Mouse (Mus musculus): ENCODE measurements around the gene Prss8. TPM values are rescaled to one million over a fixed set of nuclear protein-coding genes. Genes with fewer than 3 reads are reported as not detected.
"Not testable (repeated sequence)": the region's sequence is repeated elsewhere in the genome, so short reads cannot be mapped to it uniquely, and the experiment has no call there.

Gene Prss8
- total RNA-seq, 1 experiment from 2014 or later, result not detected

- ATAC-seq (replicated peaks; ENCODE audit: low read depth, poor library complexity, severe bottlenecking), result no peak
Observed at GRCm38 (mm10) chr7:127898179-127898956, 31.5 kb downstream of the Prss8 start.

DNA sequence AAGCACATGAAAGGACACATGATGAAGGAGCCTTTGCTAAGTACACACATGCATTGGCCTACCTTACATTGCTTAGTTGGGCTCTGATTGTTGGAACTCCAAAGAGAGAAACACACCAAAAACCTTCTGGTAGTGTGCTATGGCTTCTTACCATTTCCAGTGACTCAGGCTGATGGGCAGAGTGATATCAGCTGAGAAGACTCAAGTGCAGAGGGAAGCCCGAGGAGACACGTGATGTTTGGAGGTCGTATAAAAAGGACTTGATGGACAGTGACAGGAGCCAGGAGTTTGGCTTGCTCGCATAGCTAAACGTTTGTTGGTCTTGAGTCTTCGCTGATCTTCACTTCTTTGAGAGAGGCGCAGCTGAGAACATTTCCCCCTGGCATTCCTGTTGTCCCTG is 32.4 kb downstream of the Prss8 start:
- ATAC-seq (replicated peaks; ENCODE audit: low read depth, poor library complexity, severe bottlenecking), result no peak

DNA sequence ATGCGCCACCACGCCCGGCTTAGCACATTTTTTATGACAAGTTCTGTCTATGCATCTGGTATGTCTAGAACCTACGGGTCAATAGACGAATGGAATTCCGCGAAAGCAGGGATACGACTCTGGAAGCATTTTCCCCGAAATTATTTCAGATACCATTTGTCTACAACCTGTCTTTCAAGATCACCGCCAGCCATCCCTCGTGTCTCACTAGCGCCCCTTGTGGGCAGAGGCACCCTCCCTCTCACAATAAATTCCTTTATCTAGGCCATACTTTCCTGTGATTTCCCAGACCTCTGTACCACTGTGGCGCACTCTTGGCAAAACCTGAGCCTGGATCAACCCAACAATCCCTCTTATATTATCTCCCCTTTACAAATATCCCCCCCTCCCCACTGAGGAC is 33.5 kb downstream of the Prss8 start:
- no peak for ATAC-seq (replicated peaks; ENCODE audit: low read depth, poor library complexity, severe bottlenecking)

GRCm38 (mm10) chr7:127895891-127896290 is 34.0 kb downstream of the Prss8 start:
- not testable (repeated sequence) for ATAC-seq (replicated peaks; ENCODE audit: low read depth, poor library complexity, severe bottlenecking)

DNA sequence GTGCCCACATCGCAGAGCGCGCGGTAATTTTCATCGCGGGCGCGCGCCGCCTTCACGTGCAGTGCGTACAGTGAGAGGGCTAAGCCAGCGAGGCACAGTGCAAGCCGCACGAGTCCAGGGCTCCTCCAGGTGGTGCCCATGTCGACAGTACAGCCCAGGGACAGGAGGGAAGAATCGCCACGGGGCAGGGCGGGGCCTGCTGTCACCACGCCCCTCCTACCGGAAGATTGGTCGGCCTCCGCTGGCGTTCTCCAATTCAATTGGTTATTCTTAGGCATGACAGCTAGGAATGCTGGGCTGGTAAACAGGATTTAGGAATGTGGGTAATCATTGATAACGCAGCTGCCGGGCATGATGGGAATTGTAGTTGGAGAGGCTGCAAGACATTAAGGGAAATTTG is 34.5 kb downstream of the Prss8 start, which contains the start of the genes Gm21974 and Vkorc1:
Gm21974 (minus strand) TSS at position 13 of the 400 bp plus-strand sequence.
Vkorc1 (minus strand) TSS at position 176 of the 400 bp plus-strand sequence.
- peak; percentile 95 for ATAC-seq (replicated peaks; ENCODE audit: low read depth, poor library complexity, severe bottlenecking)

DNA sequence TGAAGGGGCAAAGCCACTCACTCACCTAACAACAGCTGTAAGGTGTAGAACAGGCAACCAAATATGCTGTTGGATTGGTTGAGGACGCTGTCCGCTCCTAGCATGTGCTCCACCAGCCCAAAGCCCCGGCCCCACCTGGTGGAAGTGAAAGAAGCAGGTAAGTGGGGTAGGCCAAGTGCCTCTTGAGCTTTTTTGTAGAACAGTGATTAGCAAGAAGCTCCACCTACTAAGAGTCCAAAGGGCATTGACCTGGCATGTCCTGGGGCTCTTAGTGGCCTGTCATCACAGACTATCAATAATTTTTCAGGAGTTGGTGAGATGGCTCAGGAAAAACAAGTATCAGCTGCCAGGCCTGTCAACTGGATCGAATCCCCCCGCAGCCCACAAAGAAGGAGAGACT is 35.4 kb downstream of the Prss8 start:
- ATAC-seq (replicated peaks; ENCODE audit: low read depth, poor library complexity, severe bottlenecking), result no peak

DNA sequence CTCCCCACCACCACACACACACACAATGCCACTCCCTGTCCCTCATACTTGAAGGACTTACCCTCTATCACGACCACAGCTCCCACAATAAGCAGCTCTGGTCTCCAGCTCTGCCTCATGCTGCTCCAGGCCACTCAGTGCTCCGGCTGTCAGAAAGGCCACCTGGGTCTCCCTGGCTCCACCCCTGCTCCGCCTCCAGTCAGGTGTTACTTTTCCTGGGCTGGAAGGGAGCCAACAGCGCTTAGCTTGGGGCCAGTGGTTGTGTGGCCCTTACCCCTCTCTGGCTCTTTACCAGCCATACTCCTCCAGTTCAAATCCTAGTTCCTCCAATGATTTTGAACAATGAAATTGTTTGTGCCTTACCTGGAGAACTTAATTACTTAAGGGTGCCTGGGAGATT is 39.1 kb downstream of the Prss8 start, which contains the start of gene Prss53:
Prss53 (minus strand) TSS at position 173 of the 400 bp plus-strand sequence.
- ATAC-seq (replicated peaks; ENCODE audit: low read depth, poor library complexity, severe bottlenecking), result no peak

DNA sequence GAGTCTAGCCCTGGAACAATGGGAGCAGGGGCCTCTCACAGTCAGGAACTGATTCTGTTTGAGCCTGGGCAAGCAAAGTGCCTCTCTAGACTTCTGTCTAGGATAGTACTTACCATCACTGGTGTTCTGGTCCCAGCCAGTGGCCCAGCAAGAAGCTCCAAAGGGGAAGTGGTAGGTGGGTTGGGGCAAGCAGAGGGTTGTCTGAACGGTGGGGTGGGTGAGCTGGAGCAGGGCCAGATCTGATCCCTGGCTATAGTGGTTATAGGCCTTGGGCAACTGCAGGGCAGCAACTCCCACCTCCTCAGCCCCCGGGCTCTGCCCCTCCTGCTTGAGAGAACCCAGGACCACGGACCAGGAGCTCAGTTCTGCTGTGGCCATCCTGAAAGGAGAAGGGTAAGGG is 41.1 kb downstream of the Prss8 start:
- ATAC-seq (replicated peaks; ENCODE audit: low read depth, poor library complexity, severe bottlenecking), result peak; percentile 55

- ATAC-seq (replicated peaks; ENCODE audit: low read depth, poor library complexity, severe bottlenecking), result no peak
Observed at GRCm38 (mm10) chr7:127887781-127888180, 42.1 kb downstream of the Prss8 start.

DNA sequence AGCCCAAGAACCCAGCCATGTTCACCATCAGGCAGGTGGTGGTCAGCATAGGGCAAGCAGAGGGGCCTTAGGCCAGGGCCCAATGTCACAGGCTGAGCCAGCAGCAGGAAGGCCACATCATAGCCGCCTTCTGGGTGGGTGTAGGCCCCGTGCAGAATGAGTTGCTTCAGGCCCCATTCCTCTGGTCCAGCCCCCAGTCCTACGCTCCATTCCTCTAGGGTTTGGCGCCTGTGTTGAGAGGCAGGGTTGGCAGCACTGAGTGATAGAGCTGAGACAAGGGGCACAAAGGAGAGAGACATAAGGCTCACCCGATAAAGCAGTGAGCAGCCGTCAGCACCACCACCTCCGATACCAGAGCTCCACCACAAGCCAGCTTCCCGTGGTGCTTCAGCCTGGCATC is 42.7 kb downstream of the Prss8 start:
- ATAC-seq (replicated peaks; ENCODE audit: low read depth, poor library complexity, severe bottlenecking), result no peak

DNA sequence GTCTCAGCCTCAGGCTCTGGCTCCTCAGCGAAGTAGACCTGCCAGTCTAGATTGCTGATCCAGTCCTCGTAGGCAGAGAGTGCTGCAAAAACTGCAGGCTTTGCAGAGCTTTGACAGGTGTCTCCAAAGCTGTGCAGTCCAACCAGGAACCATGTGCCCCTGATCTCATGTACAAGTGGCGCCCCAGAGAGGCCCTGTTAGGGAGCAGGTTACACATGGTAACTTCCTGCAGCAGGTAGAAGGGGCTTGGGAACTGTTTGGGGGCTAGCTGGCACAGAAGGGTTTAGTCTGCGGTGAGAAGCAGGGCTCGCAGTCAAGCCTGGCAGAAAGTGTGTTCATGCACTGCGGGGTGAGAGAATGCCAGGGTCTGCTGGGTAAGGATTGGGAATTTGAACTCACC is 43.4 kb downstream of the Prss8 start:
- no peak for ATAC-seq (replicated peaks; ENCODE audit: low read depth, poor library complexity, severe bottlenecking)

DNA sequence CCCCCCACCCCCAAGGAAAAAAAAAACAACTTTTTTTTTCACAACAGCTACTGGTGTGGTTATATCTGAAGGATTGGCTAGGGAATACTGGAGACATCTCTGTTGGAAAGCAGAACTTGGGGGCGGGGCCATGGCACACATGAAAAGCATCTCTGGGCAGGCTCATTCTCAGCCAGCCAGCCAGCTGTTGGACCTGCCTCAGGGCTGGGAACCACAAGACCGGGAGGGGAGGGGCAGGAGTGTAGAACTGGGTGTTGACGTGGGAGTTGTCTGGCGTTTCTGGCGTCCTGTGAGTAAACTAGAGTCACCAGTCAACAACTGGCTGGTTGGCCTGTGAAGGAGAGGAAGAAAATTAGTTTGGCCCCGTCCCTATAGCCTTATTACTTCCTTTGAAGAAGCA is 44.0 kb downstream of the Prss8 start:
- peak; percentile 39; the same call in 1 of the 2 replicates for ATAC-seq (replicated peaks; ENCODE audit: low read depth, poor library complexity, severe bottlenecking)

DNA sequence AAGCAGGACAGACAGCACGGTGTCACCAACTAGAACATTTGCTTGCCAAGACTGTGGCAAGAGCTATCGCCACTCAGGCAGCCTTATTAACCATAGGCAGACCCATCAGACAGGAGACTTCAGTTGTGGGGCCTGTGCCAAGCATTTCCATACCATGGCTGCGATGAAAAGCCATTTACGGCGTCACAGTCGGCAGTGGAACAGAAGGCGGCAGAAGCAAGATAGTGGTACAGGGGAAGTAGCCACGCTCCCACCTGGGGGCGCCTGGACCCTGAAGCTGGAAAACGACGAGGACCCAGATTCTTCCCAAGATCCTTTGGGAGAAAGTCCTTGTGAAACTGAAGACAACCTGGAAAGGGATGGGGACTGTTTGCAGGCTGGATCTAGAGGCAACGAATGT is 49.5 kb downstream of the Prss8 start:
- no peak for ATAC-seq (replicated peaks; ENCODE audit: low read depth, poor library complexity, severe bottlenecking)

DNA sequence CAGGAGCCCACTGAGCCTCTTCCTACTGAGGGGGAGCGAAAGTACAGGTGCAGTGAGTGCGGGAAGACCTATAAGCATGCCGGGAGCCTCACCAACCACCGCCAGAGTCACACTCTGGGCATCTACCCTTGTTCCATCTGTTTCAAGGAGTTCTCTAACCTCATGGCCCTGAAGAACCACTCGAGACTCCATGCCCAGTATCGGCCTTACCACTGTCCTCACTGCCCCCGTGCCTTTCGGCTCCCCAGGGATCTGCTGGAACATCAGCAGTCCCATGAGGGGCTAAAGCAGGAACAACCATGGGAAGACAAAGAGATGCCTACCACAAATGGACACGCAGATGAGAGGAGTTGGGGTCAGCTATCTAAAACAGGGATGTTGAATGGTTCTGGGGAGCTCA is 50.6 kb downstream of the Prss8 start:
- no peak for ATAC-seq (replicated peaks; ENCODE audit: low read depth, poor library complexity, severe bottlenecking)

DNA sequence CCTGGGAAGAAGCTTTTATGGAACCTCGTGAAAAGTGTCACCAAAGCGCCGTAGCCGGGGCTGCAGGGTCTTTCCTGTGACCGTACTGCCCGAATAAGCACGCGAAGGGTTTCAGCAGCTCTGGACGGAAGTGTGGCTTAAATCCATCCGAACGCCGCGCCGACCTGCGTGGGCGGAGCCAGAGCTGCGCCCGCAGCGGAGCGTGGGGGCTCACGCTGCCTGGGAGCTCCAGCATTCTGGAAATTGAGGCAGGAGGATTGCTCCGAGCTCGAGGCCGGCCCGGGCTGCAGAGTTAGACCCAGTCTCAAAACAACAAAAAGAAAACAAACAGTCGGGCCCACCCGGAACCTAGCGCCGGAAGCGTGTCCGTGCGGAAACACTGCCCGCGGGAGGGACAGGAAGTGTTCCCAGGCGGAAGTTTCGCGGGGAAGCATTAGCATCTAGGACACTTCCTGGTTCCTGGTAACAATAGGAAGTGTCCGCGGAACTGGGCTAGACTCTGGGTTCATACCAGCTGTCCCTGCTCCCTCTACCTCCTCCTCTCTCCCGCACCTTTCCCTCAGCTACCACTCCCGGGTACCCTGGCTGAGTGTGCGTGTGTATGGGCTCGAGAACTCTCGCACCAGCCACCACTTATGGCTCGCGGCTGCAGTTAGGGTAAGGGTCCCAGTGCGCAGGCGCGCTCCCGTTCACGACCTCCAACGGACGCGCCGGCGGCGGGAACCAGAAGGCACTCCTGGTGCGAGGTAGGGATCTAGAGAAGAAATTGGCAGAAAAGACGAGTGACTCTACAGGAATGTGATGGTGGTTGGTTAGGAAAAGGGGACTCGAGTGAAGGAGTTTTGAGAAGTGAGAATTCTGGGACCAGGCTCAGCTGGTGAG is 53.2 kb downstream of the Prss8 start, which contains the start of gene Zfp668:
Zfp668 (minus strand) TSS at position 362 of the 882 bp plus-strand sequence.
- peak; percentile 62 for ATAC-seq (replicated peaks; ENCODE audit: low read depth, poor library complexity, severe bottlenecking)

DNA sequence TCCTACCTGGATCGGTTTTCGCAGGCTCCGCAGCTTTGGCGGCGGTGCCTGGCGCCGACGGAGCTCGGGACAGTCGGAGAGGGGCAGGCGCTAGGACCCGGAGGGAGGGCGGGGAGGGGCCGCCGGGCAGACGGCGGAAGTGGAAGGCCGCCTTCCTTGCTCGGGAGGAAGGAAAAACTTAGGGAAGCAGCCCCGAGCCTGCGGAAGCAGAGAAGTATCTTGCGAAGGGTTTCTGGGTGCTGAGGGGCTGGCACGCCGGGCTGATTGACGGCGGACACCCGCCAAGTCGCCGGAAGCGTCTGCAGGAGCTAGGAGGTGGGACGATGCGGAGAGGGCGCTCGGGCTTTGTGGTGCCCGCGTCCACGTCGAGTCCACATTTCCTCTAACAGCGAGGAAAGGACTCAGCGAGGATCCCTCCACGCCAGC is 53.9 kb downstream of the Prss8 start, which contains the start of gene Zfp646:
Zfp646 (plus strand) TSS at position 181 of the 426 bp plus-strand sequence.
- peak; percentile 62 for ATAC-seq (replicated peaks; ENCODE audit: low read depth, poor library complexity, severe bottlenecking)

Other genes starting within 250 kb of the Prss8 start
- 54.4 and 68.0 TPM in 2 replicates for gene Bcl7c, start 221.2 kb downstream of the Prss8 start, total RNA-seq (2017)
- gene Ctf1, start 217.4 kb downstream of the Prss8 start, total RNA-seq (2017), result 0.14 TPM in 1 of 2 replicates, not detected in the other
- not detected in 2 replicates for gene Ctf2, start 197.9 kb downstream of the Prss8 start, total RNA-seq (2017)
- 14.6 and 21.4 TPM in 2 replicates for gene Fbxl19, start 185.6 kb downstream of the Prss8 start, total RNA-seq (2017)
- gene Orai3, start 160.3 kb downstream of the Prss8 start, total RNA-seq (2017), result 24.5 and 40.6 TPM in 2 replicates
- gene Setd1a, start 153.4 kb downstream of the Prss8 start, total RNA-seq (2017), result 15.1 and 16.6 TPM in 2 replicates
- gene Gm49388, start 144.5 kb downstream of the Prss8 start, total RNA-seq (2017), result 1.4 TPM in 1 of 2 replicates, not detected in the other
- gene Hsd3b7, start 129.5 kb downstream of the Prss8 start, total RNA-seq (2017), result 36.7 and 52.3 TPM in 2 replicates
- gene Stx4a, start 105.8 kb downstream of the Prss8 start, total RNA-seq (2017), result 47.6 and 56.9 TPM in 2 replicates
- gene Stx1b, start 105.6 kb downstream of the Prss8 start, total RNA-seq (2017), result 0.64 TPM in 1 of 2 replicates, not detected in the other
- gene Zfp646, start 53.9 kb downstream of the Prss8 start, total RNA-seq (2017), result 47.1 and 50.4 TPM in 2 replicates
- gene Zfp668, start 53.3 kb downstream of the Prss8 start, total RNA-seq (2017), result 3.2 and 10.5 TPM in 2 replicates
- gene Prss53, start 39.1 kb downstream of the Prss8 start, total RNA-seq (2017), result 0.27 TPM in 1 of 2 replicates, not detected in the other
- not detected in 2 replicates for gene Gm21974, start 34.6 kb downstream of the Prss8 start, total RNA-seq (2017)
- gene Vkorc1, start 34.5 kb downstream of the Prss8 start, total RNA-seq (2017), result 27.6 and 34.0 TPM in 2 replicates
- gene Bckdk, start 26.0 kb downstream of the Prss8 start, total RNA-seq (2017), result 40.9 and 47.1 TPM in 2 replicates
- gene Kat8, start 17.6 kb downstream of the Prss8 start, total RNA-seq (2017), result 30.0 and 36.0 TPM in 2 replicates
- gene Prss36, start 16.6 kb upstream of the Prss8 start, total RNA-seq (2017), result 2.4 and 4.3 TPM in 2 replicates
- 79.4 and 108 TPM in 2 replicates for gene Fus, start 37.4 kb upstream of the Prss8 start, total RNA-seq (2017)
- gene Pycard, start 63.8 kb upstream of the Prss8 start, total RNA-seq (2017), result 19.8 and 27.3 TPM in 2 replicates
- not detected in 2 replicates for gene Trim72, start 73.8 kb upstream of the Prss8 start, total RNA-seq (2017)
- gene Itgam, start 132.5 kb upstream of the Prss8 start, total RNA-seq (2017), result 10.8 and 12.8 TPM in 2 replicates
- not detected in 2 replicates for gene Gm49368, start 132.6 kb upstream of the Prss8 start, total RNA-seq (2017)
- 3.0 and 4.1 TPM in 2 replicates for gene Itgax, start 199.4 kb upstream of the Prss8 start, total RNA-seq (2017)
- 0.34 TPM in 1 of 2 replicates, not detected in the other for gene Itgad, start 224.3 kb upstream of the Prss8 start, total RNA-seq (2017)